Mouse (Mus musculus): ENCODE data around the gene B3gat2. TPM values are rescaled to one million over a fixed set of nuclear protein-coding genes. Genes with fewer than 3 reads are reported as not detected.

B3gat2 gene
- total RNA-seq, 2 experiments from 2014 or later = 9.0 to 10.2 TPM

DNA sequence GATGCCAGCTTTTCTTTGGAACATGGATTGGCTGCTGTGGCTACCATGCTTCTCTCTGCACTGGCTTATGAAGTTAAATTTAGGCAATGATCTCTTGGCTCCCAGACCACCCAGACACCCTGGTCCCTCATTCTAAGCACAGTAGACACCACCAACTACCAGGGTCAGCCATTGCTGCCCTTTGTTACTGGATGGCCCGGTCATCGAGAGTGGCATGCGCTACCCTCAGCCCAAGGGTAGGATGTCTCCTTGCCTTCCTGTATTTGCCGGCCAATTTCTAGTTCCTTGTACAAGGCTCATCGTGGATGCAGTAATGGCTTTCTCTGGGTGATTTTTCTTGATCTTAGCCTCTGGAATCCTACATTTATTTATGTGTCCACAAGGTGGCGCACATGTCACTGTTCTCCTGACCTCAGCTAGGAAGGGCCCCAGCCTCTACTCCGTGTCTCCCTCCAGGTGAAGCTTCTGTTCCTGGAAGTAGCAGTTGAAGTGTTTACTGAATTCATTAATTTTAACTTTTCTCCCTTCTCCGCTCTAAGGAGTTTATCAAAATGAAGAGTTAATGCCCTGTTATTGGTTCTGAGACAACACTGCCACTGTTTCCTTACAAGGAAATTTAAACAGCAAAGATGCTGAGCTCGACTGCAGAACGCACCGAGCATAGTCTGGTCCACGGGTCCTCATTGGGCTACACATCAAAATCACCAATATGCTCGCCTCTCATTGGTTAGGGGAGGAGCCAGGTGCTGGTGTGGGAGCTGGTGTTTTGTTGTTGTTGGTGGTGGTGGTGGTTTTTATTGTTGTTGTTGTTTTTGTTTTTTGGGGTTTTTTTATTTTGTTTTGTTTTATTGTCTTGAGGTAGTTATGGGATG, 65.6 kb downstream of the B3gat2 start:
- DNase-seq (ENCODE audit: low spot score in 2 of 2) = no peak
- intact Hi-C loops (cut with DNase I) = loop anchor here (5.0 to 10.0 kb wide), 2 partner anchors 205 to 348 kb away; partner anchors contain the start of gene Col9a1

DNA sequence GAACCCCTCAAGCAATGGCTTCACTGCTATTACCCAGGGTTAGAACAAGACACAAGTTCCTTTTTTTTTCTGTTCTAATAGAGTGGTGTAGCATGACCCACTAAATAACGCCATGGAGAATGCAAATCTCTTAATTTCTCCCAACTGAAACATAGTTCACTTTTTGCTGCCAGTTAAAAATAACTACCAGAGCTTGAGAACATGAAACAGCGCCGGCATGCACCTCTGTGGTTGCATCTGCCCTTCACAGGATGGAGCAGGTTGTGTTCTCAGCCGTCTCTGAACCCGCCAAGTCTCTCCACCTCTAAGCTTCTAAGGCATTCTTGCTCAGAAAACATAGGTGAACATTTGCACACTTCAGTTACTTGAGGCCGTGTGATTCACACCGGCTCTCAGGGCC, 72.7 kb downstream of the B3gat2 start:
- intact Hi-C loops (cut with DNase I) = no loop called here
- DNase-seq (ENCODE audit: low spot score in 2 of 2) = no peak

DNA sequence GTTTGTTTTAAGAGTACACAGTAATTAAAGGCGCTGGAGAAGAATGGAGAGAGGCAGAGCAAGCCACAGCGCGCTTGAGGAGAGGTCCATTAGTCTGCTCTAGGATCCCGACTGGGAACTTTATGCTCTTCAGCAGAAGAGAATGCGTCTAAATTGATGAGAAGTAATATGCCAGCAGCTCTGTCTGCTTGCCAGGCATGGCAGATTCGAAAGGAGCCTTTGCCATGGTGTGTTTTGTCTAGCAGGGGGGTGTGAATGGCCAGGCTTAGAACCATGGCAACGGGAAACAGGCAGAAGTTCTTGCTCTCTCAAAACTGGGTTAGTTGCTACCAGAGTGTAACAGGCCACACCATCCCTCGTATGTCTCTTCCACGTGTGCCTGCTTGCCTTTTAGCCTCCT, 73.3 kb downstream of the B3gat2 start:
- no peak for DNase-seq (ENCODE audit: low spot score in 2 of 2)
- intact Hi-C loops (cut with DNase I) = no loop called here

DNA sequence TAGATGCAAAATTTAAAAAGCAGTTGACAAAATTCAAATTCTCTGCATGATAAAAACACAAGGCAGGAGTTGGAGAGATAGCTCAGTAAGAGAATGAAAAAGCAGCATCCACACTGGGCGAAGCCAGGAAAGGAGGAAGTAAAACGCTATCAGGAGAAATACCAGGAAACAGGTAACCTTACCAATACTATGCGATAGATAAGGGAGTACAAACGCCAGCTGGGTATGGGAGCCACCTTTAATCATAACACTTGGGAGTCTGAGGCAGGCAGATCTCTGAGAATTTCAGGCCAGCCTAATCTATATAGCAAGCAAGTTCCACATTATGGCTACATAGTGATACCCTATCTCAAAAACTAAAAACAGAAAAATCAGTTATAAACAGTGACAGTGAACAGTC, 75.1 kb downstream of the B3gat2 start:
- no peak for DNase-seq (ENCODE audit: low spot score in 2 of 2)
- intact Hi-C loops (cut with DNase I) = no loop called here

DNA sequence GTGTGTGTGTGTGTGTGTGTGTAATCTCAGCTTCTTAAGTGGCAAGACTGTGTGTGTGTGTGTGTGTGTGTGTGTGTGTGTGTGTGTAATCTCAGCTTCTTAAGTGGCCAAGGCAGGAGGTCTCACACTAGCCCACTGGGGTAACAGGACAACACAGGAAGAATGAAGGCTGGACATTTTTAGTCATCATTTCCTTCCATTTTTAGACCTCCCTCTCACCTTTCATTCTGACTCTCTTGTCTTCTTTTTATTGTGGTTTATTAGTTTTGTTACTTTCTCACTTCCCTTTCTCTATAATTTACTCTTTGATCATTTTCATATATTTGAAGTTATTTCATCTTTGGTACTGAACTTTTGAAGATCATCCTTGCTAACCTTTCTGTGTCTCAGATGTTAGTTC, 79.4 kb downstream of the B3gat2 start:
- DNase-seq (ENCODE audit: low spot score in 2 of 2) = no peak
- intact Hi-C loops (cut with DNase I) = no loop called here

DNA sequence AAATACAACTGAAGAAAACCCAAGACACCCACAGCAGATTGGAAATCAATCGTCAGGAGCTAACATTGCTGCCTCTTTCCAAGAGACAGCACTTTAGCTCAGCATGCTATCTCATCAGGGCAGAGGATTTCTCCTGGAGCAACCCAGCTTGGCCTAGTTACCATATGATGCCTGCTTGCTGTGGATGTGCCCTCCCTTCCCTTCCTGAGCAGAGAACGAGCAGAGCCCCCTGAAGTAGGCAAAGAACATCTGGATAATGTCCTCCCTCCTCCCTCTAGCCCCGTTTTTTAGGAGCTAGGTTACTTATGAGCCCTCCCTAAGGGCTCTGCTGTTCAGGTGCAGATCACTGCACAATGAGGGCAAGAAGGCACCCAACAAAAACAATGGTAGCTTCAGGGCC, 81.1 kb downstream of the B3gat2 start:
- no peak for DNase-seq (ENCODE audit: low spot score in 2 of 2)
- intact Hi-C loops (cut with DNase I) = no loop called here

- intact Hi-C loops (cut with DNase I) = no loop called here
- no peak for DNase-seq (ENCODE audit: low spot score in 2 of 2)
Observed at GRCm38 (mm10) chr1:23843790-23844189, 82.2 kb downstream of the B3gat2 start.

DNA sequence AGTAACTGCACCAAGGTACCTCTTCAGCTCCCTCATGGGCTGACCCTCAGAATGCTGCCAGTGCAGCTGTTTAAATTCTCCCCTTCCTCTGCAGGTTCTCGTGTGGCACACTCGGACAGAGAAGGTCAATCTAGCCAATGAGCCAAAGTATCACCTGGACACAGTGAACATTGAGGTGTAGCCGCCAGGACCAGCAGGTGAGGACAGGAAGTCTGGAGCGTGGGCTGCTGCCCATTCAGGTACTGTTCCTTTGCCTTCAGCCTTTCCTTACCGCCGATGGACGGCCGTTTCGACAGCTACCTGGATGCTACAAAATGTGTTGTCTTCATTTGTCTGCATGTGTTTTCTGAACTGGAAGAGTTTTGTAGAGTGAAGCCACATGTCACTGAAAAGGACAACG, 83.5 kb downstream of the B3gat2 start:
- no peak for DNase-seq (ENCODE audit: low spot score in 2 of 2)
- intact Hi-C loops (cut with DNase I) = no loop called here

- intact Hi-C loops (cut with DNase I) = no loop called here
- no peak for DNase-seq (ENCODE audit: low spot score in 2 of 2)
Observed at GRCm38 (mm10) chr1:23846044-23846680, 84.6 kb downstream of the B3gat2 start.

DNA sequence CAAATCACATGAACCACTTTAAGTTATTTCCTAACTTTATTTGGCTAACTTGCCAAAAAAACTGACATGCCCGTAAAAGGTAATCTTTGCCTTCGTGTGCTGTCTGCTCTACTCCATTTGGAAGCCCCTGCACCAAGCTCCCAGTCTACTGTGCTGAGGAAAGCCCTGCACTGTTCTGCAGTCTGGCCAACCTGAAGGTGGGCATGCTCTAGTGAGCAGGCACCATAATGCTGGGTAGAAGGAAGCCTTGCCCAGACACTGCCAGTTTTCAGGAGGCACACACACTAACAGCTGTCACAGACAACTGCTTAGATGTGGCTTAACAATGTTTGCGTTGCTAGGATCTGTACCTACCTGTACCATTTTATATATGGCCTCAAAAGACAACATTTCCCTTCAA, 94.1 kb downstream of the B3gat2 start:
- DNase-seq (ENCODE audit: low spot score in 2 of 2) = no peak

DNA sequence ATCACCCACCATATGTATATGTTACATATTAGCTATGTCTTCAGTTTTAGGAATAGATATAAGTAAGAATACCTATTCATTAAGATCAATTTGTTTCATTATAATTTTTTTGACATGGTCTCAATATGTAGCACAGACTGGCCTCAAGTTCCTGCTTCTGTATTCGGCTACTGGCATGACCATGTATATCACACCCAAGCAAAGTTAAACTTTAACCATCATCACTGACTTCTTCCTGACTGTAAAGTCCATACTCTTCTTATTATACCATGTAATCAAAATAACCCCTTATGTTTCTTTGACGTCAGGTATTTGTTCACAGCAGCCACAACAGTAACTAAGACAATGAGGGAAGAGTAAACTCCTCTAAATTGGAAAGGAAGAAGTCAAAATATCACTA, 99.4 kb downstream of the B3gat2 start:
- DNase-seq (ENCODE audit: low spot score in 2 of 2) = no peak
- intact Hi-C loops (cut with DNase I) = no loop called here

More for the DNA sequence above, 94.1 kb downstream of the B3gat2 start:
- intact Hi-C loops (cut with DNase I) = no loop called here

DNA sequence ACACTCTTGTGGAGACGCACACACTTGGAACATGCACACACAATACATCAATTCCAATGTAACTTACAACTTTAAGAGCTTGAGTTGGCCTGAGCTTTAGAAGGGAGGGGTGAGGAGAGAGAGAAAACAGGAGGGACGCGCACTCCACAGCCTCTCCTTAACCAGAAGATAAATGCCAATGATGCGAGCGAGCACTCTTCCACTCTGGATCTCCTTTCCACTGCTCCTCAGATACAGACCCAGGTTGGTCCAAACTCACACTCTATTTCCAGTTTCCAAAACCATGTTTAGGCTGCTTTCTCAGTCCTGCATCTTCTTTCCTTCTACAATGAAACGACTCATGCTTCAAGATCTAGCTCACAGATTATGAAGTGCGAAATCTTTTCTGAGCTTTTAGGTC, 104.0 kb downstream of the B3gat2 start:
- intact Hi-C loops (cut with DNase I) = no loop called here

DNA sequence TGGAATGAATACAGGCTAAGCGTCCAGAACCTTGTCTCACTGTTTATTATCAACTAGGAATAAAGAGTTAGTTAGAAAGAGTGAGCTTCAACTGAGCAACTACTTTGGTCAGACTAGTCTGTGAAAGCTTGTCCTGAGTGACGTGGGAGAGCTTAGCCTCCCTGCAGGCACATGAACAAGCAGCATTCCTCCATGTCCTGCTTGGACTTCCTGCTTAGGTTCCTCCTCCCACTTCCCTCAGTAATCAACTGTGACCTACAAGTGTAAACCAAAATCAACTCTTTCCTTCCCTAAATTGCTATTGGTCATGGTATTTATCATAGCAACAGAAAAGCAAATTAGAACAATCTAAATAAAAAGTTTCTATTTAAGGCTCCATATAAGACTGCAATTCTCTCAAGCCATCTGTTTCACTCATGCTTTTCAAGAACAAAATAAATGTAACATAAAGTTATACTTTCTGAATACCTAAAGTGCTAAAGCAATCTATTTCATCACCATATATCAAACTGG, 105.9 kb downstream of the B3gat2 start:
- intact Hi-C loops (cut with DNase I) = no loop called here
- DNase-seq (ENCODE audit: low spot score in 2 of 2) = no peak

More for the DNA sequence above, 104.0 kb downstream of the B3gat2 start:
- no peak for DNase-seq (ENCODE audit: low spot score in 2 of 2)

- intact Hi-C loops (cut with DNase I) = no loop called here
- DNase-seq (ENCODE audit: low spot score in 2 of 2) = no peak
Observed at GRCm38 (mm10) chr1:23872194-23872593, 110.6 kb downstream of the B3gat2 start.

GRCm38 (mm10) chr1:23882681-23883080, 121.1 kb downstream of the B3gat2 start:
- no peak for DNase-seq (ENCODE audit: low spot score in 2 of 2)
- intact Hi-C loops (cut with DNase I) = no loop called here

- intact Hi-C loops (cut with DNase I) = no loop called here
- no peak for DNase-seq (ENCODE audit: low spot score in 2 of 2)
Observed at GRCm38 (mm10) chr1:23884087-23884668, 122.6 kb downstream of the B3gat2 start.

- intact Hi-C loops (cut with DNase I) = no loop called here
- no peak for DNase-seq (ENCODE audit: low spot score in 2 of 2)
Observed at GRCm38 (mm10) chr1:23884914-23885313, 123.4 kb downstream of the B3gat2 start.

GRCm38 (mm10) chr1:23892072-23892471, 130.5 kb downstream of the B3gat2 start:
- DNase-seq (ENCODE audit: low spot score in 2 of 2) = no peak
- intact Hi-C loops (cut with DNase I) = no loop called here

Data from left cerebral cortex, postnatal 36 days (tissue).